Mouse (Mus musculus) liver, postnatal 0 days (tissue): Measurements from ENCODE around the gene Kiss1r.

Experiments
- CTCF ChIP-seq: sonication (generic); IDR thresholded peaks from 2 replicates; pipeline ENCODE4 v1.5.1; 2016; ENCODE audit warnings: antibody characterized with exemption, low read depth
- EP300 ChIP-seq: IDR thresholded peaks from 2 replicates; pipeline ENCODE4 v1.6.1; 2016; ENCODE audit warnings: antibody characterized with exemption, low read depth, mild to moderate bottlenecking

DNA sequence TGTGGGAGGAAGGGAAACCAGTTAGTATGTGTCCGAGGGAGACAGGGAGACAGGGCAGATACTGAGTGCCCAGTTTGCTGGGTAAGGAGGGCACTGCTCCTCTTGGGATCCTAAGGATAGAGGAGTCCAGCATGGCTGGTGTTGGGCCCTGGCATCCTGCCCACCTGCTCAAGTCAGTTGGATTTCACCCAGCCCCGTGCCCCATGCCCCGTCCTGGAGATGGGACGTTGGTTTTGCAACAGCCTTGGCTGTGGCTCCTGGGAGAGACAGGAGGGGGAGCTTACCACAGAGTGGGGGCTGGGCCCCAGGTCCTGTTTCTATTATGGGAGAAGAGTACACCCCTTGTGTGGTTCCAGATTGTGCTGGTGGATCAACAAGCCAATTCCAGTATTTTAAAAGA lies 32.3 kb upstream of the Kiss1r start:
- TF ChIP-seq CTCF = no peak
- TF ChIP-seq EP300 = no peak
